Mouse (Mus musculus): ENCODE data around the gene Map3k14.

The Map3k14 gene

GRCm38 (mm10) chr11:103210291-103210690 is 57.0 kb downstream of the Map3k14 start:
- no peak for DNase-seq (ENCODE audit: low spot score in 2 of 2)

GRCm38 (mm10) chr11:103208458-103208857 is 58.8 kb downstream of the Map3k14 start, which contains the start of gene 1700023F06Rik:
TSS of gene 1700023F06Rik (minus strand) at chr11:103208558.
- DNase-seq (ENCODE audit: low spot score in 2 of 2), result no peak

DNA sequence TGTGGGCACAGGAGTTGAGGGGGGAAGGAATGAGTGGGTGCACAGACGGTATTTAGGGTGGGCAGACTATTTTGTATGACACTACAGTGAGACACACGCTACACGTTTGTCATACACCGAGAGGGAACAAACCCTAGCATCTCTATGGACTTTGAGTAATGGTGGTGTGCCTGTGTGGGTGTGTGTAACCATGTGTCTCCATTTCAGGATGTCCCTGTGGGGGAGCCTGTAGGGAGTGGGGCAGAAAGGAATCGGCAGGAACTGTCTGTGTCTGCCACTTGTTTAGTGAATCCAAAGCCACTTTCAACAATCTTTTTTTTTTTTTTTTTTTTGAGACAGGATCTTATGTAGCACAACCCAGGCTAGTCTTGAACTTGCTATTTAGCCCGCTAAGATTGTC is 61.1 kb downstream of the Map3k14 start:
- no peak for DNase-seq (ENCODE audit: low spot score in 2 of 2)

DNA sequence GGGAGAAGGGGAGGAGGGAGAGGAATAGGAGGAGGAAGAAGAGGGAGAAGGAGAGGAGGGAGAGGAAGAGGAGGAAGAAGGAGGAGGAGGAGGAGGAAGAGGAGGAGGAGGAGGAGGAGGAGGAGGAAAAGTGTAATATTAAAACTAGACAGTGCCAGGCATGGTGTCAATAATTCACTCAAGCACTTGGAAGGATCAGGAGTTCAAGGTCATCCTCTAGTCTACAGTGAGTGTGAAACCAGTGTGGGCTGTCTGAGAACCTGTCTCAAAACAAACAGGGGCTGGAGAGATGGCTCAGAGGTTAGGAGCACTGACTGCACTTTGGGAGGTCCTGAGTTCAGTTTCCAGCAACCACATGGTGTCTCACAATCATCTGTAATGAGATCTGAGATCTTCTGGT is 64.9 kb downstream of the Map3k14 start:
- DNase-seq (ENCODE audit: low spot score in 2 of 2), result no peak

GRCm38 (mm10) chr11:103201664-103202063 is 65.6 kb downstream of the Map3k14 start:
- peak in 1 of 2 experiments; percentile 62 for DNase-seq (ENCODE audit: low spot score in 2 of 2)

DNA sequence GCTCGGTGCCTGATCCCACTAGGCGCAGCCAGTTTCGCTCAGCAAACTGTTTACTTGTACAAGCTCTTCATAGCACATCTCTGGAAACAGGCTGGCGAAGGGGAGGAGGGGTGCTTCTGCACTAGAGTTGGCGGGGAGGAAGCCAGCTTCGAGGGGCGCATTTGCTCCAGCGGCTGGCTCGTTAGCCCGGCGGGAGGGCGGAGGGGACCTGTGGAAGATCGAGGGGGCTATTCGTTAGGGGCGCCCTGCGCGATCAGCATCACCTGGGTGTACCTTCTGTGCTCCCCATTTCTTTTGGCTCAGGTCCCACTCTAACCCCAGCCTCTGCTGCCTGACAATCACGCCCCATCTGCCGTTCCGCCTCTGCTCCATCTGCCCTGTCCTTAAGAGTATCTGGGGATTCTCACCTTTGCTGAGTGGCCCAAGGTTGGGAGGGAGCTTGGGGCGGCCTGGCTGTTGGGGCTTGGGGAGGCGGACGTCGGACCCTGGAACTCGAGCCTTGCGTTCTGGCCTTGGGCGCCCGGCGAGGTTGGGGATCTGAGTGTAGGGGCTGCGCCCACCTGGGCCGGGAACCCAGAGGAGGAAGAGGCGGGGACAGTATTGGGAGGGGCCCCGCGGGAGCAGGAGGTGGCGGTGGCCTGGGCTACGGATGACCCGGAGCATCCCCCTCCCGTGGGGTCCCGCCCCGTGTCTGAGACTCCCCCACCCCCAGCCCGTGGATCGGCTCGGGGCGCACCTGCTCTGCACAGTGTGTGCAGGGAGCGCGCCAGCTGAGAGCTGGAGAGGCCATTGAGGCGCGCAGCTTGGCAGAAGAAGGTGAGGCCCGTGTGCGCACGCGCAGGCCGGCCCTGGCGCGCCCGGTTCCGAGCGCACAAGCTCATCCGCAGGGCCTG is 68.1 kb downstream of the Map3k14 start:
- DNase-seq (ENCODE audit: low spot score in 2 of 2), result no peak

DNA sequence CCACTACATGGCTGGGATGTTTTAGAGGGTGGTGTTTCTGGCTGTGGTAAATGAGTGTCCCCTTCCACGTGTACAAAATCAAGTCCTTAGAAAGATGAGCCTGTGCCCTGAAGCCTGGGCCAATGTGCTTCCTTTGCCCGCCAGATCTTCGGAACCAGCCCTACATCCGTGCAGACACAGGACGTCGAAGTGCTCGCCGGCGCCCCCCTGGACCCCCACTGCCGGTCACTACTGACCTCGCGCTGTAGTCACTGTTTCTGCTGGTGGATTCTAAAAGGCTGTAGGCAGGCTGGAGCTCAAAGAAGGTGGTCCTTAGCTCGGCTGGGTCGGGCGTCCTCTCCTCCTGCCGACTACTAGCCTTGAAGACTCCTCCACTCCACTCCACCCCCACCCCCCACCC is 68.9 kb downstream of the Map3k14 start:
- no peak for DNase-seq (ENCODE audit: low spot score in 2 of 2)

DNA sequence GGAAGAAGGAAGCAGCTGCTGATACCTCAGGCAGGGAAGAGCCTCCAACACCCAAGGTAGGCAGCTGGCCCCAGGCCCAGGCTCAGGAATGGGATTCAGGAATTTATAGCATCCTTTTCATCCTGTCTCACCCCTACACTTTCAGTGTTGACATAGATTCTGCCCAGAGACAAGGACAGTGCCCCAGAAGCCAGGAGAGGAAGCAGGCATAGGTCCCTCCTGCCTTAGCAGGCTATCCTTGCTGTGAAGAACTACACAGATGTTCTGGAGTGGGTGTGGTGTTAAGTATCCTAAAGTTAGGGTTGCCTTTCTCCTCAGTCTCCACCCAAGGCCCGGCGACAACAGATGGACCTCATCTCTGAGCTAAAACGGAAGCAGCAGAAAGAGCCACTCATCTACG is 69.9 kb downstream of the Map3k14 start:
- no peak for DNase-seq (ENCODE audit: low spot score in 2 of 2)

DNA sequence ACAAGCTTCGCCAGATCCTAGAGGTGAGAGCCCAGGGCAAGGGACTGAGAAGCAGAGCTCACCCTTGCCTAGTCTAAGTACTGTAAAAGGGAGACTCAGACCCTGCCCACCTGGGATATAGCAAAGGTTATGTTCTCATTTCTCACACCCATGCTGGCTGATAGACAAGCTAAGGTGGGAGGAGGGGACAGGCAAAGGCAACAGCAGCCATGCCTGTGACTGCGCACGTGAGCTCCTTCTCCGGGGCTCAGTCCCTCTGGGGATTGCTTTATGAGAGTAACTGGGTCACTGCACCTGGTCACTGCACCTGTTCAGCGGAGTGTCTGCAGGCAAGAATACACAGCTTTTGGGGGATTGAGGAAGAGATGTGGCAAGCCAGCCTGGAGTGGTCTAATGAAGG is 71.6 kb downstream of the Map3k14 start:
- no peak for DNase-seq (ENCODE audit: low spot score in 2 of 2)

- DNase-seq (ENCODE audit: low spot score in 2 of 2), result no peak
Measured at GRCm38 (mm10) chr11:103195236-103195635, 72.0 kb downstream of the Map3k14 start.

- no peak for DNase-seq (ENCODE audit: low spot score in 2 of 2)
Measured at GRCm38 (mm10) chr11:103193825-103194168, 73.5 kb downstream of the Map3k14 start.

DNA sequence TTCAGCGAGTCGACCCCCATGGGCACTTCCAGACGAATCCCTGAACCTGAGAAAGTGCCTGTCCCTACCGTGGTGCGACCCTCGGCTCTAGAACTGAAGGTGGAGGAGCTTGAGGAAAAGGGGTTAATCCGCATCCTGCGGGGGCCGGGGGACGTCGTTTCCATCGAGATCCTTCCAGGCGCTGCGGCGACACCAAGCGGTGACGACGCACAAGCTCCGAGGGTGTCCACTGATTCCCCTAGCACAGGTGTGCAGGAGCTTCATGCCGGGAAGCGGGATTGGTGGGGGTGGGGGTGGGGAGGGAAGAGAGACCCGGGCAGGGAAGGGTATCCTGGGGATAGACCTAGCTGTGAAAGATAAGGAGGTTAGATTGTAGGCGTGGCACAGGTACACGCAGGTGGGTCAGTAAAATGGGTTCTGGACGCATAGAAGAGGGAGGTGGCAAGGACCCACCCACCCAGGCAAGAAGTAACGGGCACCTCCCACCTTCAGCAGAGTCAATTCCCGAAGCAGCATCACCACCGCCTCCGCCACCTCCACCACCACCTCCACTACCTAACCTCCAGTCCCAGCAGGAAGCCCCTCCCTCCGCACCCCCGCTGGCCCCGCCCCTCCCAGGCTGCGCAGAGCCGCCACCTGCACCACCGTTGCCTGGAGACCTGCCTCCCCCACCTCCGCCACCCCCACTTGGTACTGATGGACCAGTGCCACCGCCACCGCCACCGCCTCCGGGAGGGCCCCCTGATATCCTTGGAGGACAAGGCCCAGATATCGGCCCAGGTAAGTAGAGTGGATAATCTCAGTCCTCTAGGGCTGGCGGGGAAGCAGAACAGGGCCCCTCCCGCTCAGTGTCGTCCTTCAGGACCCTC is 74.1 kb downstream of the Map3k14 start:
- no peak for DNase-seq (ENCODE audit: low spot score in 2 of 2)

GRCm38 (mm10) chr11:103192230-103192955 is 74.9 kb downstream of the Map3k14 start:
- DNase-seq (ENCODE audit: low spot score in 2 of 2), result no peak

GRCm38 (mm10) chr11:103184891-103185290 is 82.4 kb downstream of the Map3k14 start:
- DNase-seq (ENCODE audit: low spot score in 2 of 2), result no peak

- DNase-seq (ENCODE audit: low spot score in 2 of 2), result no peak
Measured at GRCm38 (mm10) chr11:103181911-103182310, 85.4 kb downstream of the Map3k14 start.

GRCm38 (mm10) chr11:103181349-103181748 is 85.9 kb downstream of the Map3k14 start:
- no peak for DNase-seq (ENCODE audit: low spot score in 2 of 2)

DNA sequence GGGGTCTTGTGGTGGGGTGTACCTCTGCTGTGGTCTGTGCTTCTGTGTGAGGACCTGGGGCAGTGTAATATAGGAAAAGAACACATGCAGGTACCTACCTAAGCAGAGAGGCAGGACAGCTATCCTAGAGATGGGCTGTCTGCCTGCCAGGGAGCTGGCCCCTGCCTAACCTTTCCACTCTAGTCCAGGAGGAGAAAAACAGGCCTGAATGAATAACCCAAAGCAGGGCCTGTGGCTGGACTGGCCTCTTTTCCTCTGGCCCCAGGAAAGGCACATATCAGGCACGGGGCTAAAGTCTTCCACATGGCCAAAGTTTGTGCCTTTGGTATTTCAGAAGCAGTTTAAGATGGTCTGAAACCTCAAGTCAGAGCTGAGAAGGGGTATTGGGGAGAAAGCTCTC is 86.8 kb downstream of the Map3k14 start:
- no peak for DNase-seq (ENCODE audit: low spot score in 2 of 2)

DNA sequence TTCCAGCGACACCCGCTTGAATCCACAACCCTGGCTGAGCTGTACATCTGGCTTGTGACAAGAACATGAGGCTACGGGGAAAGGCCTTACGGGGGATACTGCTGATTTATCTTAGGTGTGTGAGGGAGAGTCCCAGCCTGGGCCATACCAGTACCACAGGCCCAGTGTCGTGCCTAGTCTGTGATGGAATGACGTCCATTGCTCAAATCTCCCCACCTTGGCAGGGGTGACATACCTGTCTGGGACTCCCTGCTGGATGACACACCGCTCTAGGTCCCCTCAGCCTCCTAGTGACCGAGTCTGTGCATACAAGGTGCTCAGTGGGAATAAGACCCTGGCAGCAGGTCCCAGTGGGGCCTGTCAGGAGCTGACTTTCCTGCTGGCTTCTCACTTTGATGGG is 88.5 kb downstream of the Map3k14 start:
- no peak for DNase-seq (ENCODE audit: low spot score in 2 of 2)

DNA sequence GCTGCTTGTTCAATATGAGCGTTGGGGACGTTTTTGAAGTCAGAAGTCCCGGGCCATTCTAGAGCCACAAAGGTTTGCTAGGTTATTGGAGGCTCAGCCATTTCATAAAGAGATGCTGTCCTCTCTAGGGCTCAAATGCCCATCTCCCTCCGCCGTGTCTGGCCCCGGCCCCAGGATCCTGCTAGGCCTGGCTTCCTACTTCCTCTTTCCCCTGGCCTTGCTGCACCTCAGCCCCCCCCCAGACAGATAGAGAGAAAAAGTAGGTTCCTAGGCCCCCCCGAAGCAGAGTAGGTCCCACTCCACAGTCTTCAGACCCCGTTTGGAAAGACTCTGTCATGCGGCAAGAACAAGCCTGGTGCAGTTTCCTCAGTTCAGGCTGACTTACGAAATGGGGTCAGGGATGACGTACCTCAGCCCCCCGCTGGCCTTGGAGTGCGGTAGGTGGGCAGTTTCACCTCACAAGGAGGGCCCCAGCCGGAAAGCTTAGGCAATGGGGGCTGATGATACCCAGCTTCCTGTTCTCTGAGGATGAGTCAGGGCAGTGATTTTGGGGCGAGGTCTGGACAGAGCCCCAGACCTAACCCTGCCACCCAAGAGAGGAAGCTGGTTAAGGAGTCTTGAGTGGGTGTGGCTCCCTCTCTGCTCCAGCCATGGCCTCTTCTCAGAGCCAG is 89.3 kb downstream of the Map3k14 start:
- DNase-seq (ENCODE audit: low spot score in 2 of 2), result no peak

GRCm38 (mm10) chr11:103177216-103177615 is 90.1 kb downstream of the Map3k14 start:
- DNase-seq (ENCODE audit: low spot score in 2 of 2), result no peak

GRCm38 (mm10) chr11:103176510-103176909 is 90.8 kb downstream of the Map3k14 start:
- no peak for DNase-seq (ENCODE audit: low spot score in 2 of 2)
